Mouse (Mus musculus): Measurements from ENCODE around the gene Olfr1396. TPM values are rescaled to one million over a fixed set of nuclear protein-coding genes. Genes with fewer than 3 reads are reported as not detected.
"Not testable (repeated sequence)": the region's sequence is repeated elsewhere in the genome, so short reads cannot be mapped to it uniquely, and the experiment has no call there.

Olfr1396 gene
- polyA plus RNA-seq, 1 experiment: not detected

DNA sequence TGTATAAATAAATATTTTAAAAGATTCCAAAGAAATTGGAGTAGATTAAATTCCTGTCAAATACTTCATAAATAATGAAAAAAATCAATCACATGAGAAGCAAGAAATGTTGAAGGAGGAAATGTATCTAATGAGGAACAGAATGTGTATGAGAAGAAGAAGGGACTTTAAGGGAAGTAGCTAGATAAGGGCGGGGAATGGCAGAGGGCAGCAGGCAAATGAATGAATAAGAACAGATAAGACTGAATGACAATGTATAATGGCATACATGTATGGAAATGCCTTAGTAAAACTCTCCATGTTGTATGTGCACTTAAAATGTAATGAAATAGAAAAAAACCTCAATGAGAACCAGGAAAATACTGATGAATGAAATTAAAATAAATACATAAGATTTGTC is 46.3 kb downstream of the Olfr1396 start:
- H3K4me1 ChIP-seq (ENCODE audit: control insufficient read depth, insufficient read depth, low read length): no peaks in the 10 kb centered on the region
- no peaks in the 10 kb centered on the region for H3K27me3 ChIP-seq (ENCODE audit: control insufficient read depth, insufficient read depth, low read length, poor library complexity, severe bottlenecking)
- H3K36me3 ChIP-seq (ENCODE audit: control insufficient read depth, insufficient read depth, low read length, poor library complexity, severe bottlenecking): no peaks in the 10 kb centered on the region
- no peak overlapping the region for H3K4me3 ChIP-seq (ENCODE audit: low read depth, low read length)
- no peak overlapping the region for H3K9ac ChIP-seq (ENCODE audit: low read depth, poor library complexity, severe bottlenecking)
- H3K27ac ChIP-seq (ENCODE audit: insufficient read depth, low read length): no peak overlapping the region
- no peak for TF ChIP-seq CTCF (IDR thresholded peaks at IDR 0.05; ENCODE audit: low read depth, low read length)
- no peak for TF ChIP-seq POLR2A (IDR thresholded peaks at IDR 0.05; ENCODE audit: insufficient read depth, low read length)
- no peak for TF ChIP-seq EP300 (IDR thresholded peaks at IDR 0.05; ENCODE audit: insufficient read depth, low read depth, low read length)
- no peaks in the 10 kb centered on the region for H3K9me3 ChIP-seq (replicated peaks; ENCODE audit: control insufficient read depth, insufficient read depth, low read length, poor library complexity, severe bottlenecking)

DNA sequence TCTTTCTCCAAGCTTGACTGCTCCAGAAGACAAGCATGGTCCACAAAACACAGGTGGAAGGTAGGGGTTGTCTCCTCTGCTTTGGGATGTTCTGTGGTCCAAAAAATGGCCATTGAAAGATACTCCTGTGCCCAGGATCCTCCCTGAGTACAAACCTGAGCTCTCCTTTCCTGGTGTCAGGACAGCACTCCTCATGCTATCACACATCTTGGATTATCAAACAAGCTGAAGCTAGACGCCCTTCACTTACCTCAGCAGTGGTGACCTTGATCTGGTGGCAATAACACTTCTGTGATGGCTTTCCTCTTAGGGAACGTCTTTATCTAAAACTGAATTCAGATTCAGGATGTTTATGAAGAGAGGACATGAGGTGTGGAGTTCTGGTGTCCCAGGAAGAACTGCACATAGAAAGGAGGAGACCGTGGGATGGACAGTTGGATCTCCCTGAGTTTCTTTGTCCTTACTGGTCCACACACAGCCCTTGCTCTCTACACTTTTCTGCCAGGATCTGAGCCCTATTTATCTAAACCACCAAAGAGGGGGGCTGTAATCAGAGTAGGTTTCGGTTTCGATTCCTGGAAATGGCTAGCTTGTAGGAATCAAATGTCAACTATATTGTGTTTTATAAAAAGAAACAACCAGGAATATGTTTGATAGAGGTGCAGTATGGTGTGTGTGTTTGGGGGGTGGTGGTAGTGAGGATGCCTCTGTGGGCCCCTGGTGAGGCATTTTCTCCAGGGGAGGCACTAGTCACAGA is 50.8 kb downstream of the Olfr1396 start, which contains the start of gene Tgtp2:
Tgtp2 (minus strand) TSS at position 494 of the 757 bp plus-strand sequence.
- H3K27me3 ChIP-seq (ENCODE audit: control insufficient read depth, insufficient read depth, low read length, poor library complexity, severe bottlenecking); H3K9ac ChIP-seq (ENCODE audit: low read depth, poor library complexity, severe bottlenecking); H3K27ac ChIP-seq (ENCODE audit: insufficient read depth, low read length); H3K4me3 ChIP-seq (ENCODE audit: low read depth, low read length); H3K36me3 ChIP-seq (ENCODE audit: control insufficient read depth, insufficient read depth, low read length, poor library complexity, severe bottlenecking); H3K9me3 ChIP-seq (replicated peaks; ENCODE audit: control insufficient read depth, insufficient read depth, low read length, poor library complexity, severe bottlenecking); H3K4me1 ChIP-seq (ENCODE audit: control insufficient read depth, insufficient read depth, low read length): not testable (repeated sequence)

DNA sequence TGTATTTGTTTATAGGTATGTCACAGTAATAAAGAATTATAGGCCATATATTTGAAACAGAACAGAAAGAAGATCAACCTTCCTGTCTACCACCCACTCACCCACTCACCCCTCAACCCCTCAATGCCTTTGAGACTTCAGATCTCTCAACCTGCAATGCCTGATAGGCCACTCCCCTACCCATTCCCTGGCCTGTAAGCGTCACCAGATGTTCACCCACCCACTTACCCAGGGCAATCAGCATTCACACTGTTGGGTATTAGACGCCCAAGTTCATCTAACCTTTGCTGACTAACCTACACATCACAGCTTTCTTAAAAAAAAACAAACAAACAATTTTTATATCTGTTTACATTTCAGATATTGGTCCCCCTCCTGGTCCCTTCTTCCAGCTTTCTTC is 52.8 kb downstream of the Olfr1396 start:
- not testable (repeated sequence) for H3K27ac ChIP-seq (ENCODE audit: insufficient read depth, low read length); H3K36me3 ChIP-seq (ENCODE audit: control insufficient read depth, insufficient read depth, low read length, poor library complexity, severe bottlenecking); H3K27me3 ChIP-seq (ENCODE audit: control insufficient read depth, insufficient read depth, low read length, poor library complexity, severe bottlenecking); H3K4me1 ChIP-seq (ENCODE audit: control insufficient read depth, insufficient read depth, low read length); H3K4me3 ChIP-seq (ENCODE audit: low read depth, low read length); H3K9me3 ChIP-seq (replicated peaks; ENCODE audit: control insufficient read depth, insufficient read depth, low read length, poor library complexity, severe bottlenecking); H3K9ac ChIP-seq (ENCODE audit: low read depth, poor library complexity, severe bottlenecking)

DNA sequence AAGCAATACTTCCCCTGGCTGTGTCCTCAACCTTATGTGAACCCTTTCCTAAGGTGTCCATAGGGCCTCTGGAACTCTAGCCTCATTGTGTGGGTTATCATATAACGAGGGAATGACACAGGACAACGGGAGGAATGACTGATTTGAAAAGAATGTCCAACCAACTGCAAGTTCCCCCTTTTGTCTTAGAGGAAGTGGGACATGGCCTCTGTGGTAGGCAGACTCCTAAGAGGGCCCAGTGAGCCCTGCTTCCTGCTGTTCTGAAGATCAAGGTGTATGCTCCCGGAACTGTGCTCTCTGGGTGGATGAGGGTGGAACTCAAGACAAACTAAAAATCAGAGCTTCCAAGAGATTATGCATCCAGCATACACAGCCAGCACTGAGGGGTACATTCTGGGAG is 54.6 kb downstream of the Olfr1396 start:
- H3K27ac ChIP-seq (ENCODE audit: insufficient read depth, low read length); H3K4me1 ChIP-seq (ENCODE audit: control insufficient read depth, insufficient read depth, low read length); H3K9ac ChIP-seq (ENCODE audit: low read depth, poor library complexity, severe bottlenecking); H3K36me3 ChIP-seq (ENCODE audit: control insufficient read depth, insufficient read depth, low read length, poor library complexity, severe bottlenecking); H3K27me3 ChIP-seq (ENCODE audit: control insufficient read depth, insufficient read depth, low read length, poor library complexity, severe bottlenecking); H3K9me3 ChIP-seq (replicated peaks; ENCODE audit: control insufficient read depth, insufficient read depth, low read length, poor library complexity, severe bottlenecking); H3K4me3 ChIP-seq (ENCODE audit: low read depth, low read length): not testable (repeated sequence)

Other genes starting within 250 kb of the Olfr1396 start
- 18.5 and 20.1 TPM in 2 replicates for gene Irgm1, start 243.2 kb downstream of the Olfr1396 start, polyA plus RNA-seq (2011; ENCODE audit: insufficient read depth, insufficient read length, low read depth, missing spikeins)
- 0.27 TPM in 1 of 2 replicates, not detected in the other for gene Gm5431, start 212.7 kb downstream of the Olfr1396 start, polyA plus RNA-seq (2011; ENCODE audit: insufficient read depth, insufficient read length, low read depth, missing spikeins)
- 4.0 and 5.7 TPM in 2 replicates for gene Psme2b, start 168.7 kb downstream of the Olfr1396 start, polyA plus RNA-seq (2011; ENCODE audit: insufficient read depth, insufficient read length, low read depth, missing spikeins)
- gene Olfr56, start 136.0 kb downstream of the Olfr1396 start, polyA plus RNA-seq (2011; ENCODE audit: insufficient read depth, insufficient read length, low read depth, missing spikeins): not detected in 2 replicates
- not detected in 2 replicates for gene 9930111J21Rik1, start 135.5 kb downstream of the Olfr1396 start, polyA plus RNA-seq (2011; ENCODE audit: insufficient read depth, insufficient read length, low read depth, missing spikeins)
- not detected in 2 replicates for gene Gm12185, start 122.6 kb downstream of the Olfr1396 start, polyA plus RNA-seq (2011; ENCODE audit: insufficient read depth, insufficient read length, low read depth, missing spikeins)
- 1.6 and 1.9 TPM in 2 replicates for gene Tgtp1, start 120.7 kb downstream of the Olfr1396 start, polyA plus RNA-seq (2011; ENCODE audit: insufficient read depth, insufficient read length, low read depth, missing spikeins)
- gene 9930111J21Rik2, start 63.6 kb downstream of the Olfr1396 start, polyA plus RNA-seq (2011; ENCODE audit: insufficient read depth, insufficient read length, low read depth, missing spikeins): 0.21 and 0.31 TPM in 2 replicates
- not detected in 2 replicates for gene Tgtp2, start 50.7 kb downstream of the Olfr1396 start, polyA plus RNA-seq (2011; ENCODE audit: insufficient read depth, insufficient read length, low read depth, missing spikeins)
- not detected in 2 replicates for gene Ifi47, start 38.3 kb downstream of the Olfr1396 start, polyA plus RNA-seq (2011; ENCODE audit: insufficient read depth, insufficient read length, low read depth, missing spikeins)
- not detected in 2 replicates for gene Olfr1395, start 27.4 kb upstream of the Olfr1396 start, polyA plus RNA-seq (2011; ENCODE audit: insufficient read depth, insufficient read length, low read depth, missing spikeins)
- gene Olfr1394, start 39.5 kb upstream of the Olfr1396 start, polyA plus RNA-seq (2011; ENCODE audit: insufficient read depth, insufficient read length, low read depth, missing spikeins): not detected in 2 replicates
- gene Btnl9, start 72.3 kb upstream of the Olfr1396 start, polyA plus RNA-seq (2011; ENCODE audit: insufficient read depth, insufficient read length, low read depth, missing spikeins): not detected in 2 replicates
- 29.3 and 33.6 TPM in 2 replicates for gene Zfp62, start 88.4 kb upstream of the Olfr1396 start, polyA plus RNA-seq (2011; ENCODE audit: insufficient read depth, insufficient read length, low read depth, missing spikeins)
- gene Mgat1, start 129.3 kb upstream of the Olfr1396 start, polyA plus RNA-seq (2011; ENCODE audit: insufficient read depth, insufficient read length, low read depth, missing spikeins): 16.5 and 21.1 TPM in 2 replicates
- gene Olfr1393, start 163.4 kb upstream of the Olfr1396 start, polyA plus RNA-seq (2011; ENCODE audit: insufficient read depth, insufficient read length, low read depth, missing spikeins): not detected in 2 replicates
- not detected in 2 replicates for gene Olfr1392, start 170.4 kb upstream of the Olfr1396 start, polyA plus RNA-seq (2011; ENCODE audit: insufficient read depth, insufficient read length, low read depth, missing spikeins)
- not detected in 2 replicates for gene Olfr10, start 189.9 kb upstream of the Olfr1396 start, polyA plus RNA-seq (2011; ENCODE audit: insufficient read depth, insufficient read length, low read depth, missing spikeins)
- gene Olfr1391, start 207.9 kb upstream of the Olfr1396 start, polyA plus RNA-seq (2011; ENCODE audit: insufficient read depth, insufficient read length, low read depth, missing spikeins): not detected in 2 replicates
- not detected in 2 replicates for gene Olfr1390, start 220.3 kb upstream of the Olfr1396 start, polyA plus RNA-seq (2011; ENCODE audit: insufficient read depth, insufficient read length, low read depth, missing spikeins)

Measured in ES-Bruce4 (cell line).